Mouse (Mus musculus) heart, embryonic 14.5 days (tissue): ENCODE data around the gene Gm17416. TPM values are rescaled to one million over a fixed set of nuclear protein-coding genes. Genes with fewer than 3 reads are reported as not detected.

Source experiments
- ATAC-seq: fragments of 200-750 bp; cut with Nextera tagmentation; 2 replicates; pipeline ENCODE4 v1.8.0; 2017; ENCODE audit warnings: low read depth, moderate TSS enrichment; ENCODE audit not compliant: insufficient number of reproducible peaks, insufficient read depth, low FRiP score
- H3K27ac ChIP-seq, 2 experiments: fragments of 200-500 bp in 1 of 2; fragments of 300-500 bp in 1 of 2; sonication (generic) in 1 of 2; replicated peaks in 1 of 2; 2 replicates each; pipeline ENCODE4 v1.5.1; 2012 to 2014; ENCODE audit warnings: low read depth in 2 of 2, low read length in 2 of 2, control low read depth in 1 of 2, mild to moderate bottlenecking in 1 of 2, mixed read lengths in 1 of 2; ENCODE audit not compliant: control insufficient read depth in 1 of 2, insufficient read depth in 1 of 2
- H3K27me3 ChIP-seq: fragments of 300-500 bp; sonication (generic); 2 replicates; pipeline ENCODE4 v1.6.1; 2014; ENCODE audit warnings: mild to moderate bottlenecking, low read length, control low read depth; ENCODE audit not compliant: control insufficient read depth, insufficient read depth
- H3K36me3 ChIP-seq: fragments of 300-500 bp; sonication (generic); 2 replicates; pipeline ENCODE4 v1.6.1; 2014; ENCODE audit warnings: mild to moderate bottlenecking, control low read depth, low read length, mixed read lengths; ENCODE audit not compliant: control insufficient read depth, insufficient read depth
- H3K4me1 ChIP-seq, 2 experiments: fragments of 200-500 bp in 1 of 2; fragments of 300-500 bp in 1 of 2; sonication (generic) in 1 of 2; 2 replicates each; pipeline ENCODE4 v1.6.1; 2012 to 2014; ENCODE audit warnings: low read length in 2 of 2, control low read depth in 1 of 2, mixed read lengths in 1 of 2; ENCODE audit not compliant: control insufficient read depth in 2 of 2, insufficient read depth in 2 of 2
- H3K4me2 ChIP-seq: fragments of 300-500 bp; sonication (generic); 2 replicates; pipeline ENCODE4 v1.6.1; 2014; ENCODE audit warnings: mild to moderate bottlenecking, low read length
- H3K4me3 ChIP-seq, 2 experiments: fragments of 200-500 bp in 1 of 2; fragments of 300-500 bp in 1 of 2; sonication (generic) in 1 of 2; 2 replicates each; pipeline ENCODE4 v1.5.1; 2012 to 2014; ENCODE audit warnings: low read length in 2 of 2, mild to moderate bottlenecking in 2 of 2, control low read depth in 1 of 2, low read depth in 1 of 2, moderate library complexity in 1 of 2; ENCODE audit not compliant: control insufficient read depth in 1 of 2, insufficient read depth in 1 of 2
- H3K9ac ChIP-seq: fragments of 300-500 bp; sonication (generic); 2 replicates; pipeline ENCODE4 v1.6.1; 2014; ENCODE audit warnings: mild to moderate bottlenecking, low read length
- H3K9me3 ChIP-seq: fragments of 300-500 bp; sonication (generic); 2 replicates; pipeline ENCODE4 v1.6.1; 2016; ENCODE audit warnings: low read length, control low read depth; ENCODE audit not compliant: control insufficient read depth
- WGBS: fragments of 180-500 bp; shearing (Covaris S2); extraction: QIAGEN DNeasy Blood & Tissue Kit; methylation state at CpG from one replicate; pipeline ENCODE4 v1.1.7; 2014; 5-methylcytosine and 5-hydroxymethylcytosine counted together
- polyA plus RNA-seq: library from polyadenylated mRNA; unstranded; fragments of >200 nt; fragmentation: Nextera tagmentation; extraction: Ambion mirVana; gene quantifications from 2 replicates; pipeline ENCODE4 v1.2.1, GENCODE M21; 2014

The Gm17416 gene
- polyA plus RNA-seq, 1 experiment from 2014 or later = not detected

DNA sequence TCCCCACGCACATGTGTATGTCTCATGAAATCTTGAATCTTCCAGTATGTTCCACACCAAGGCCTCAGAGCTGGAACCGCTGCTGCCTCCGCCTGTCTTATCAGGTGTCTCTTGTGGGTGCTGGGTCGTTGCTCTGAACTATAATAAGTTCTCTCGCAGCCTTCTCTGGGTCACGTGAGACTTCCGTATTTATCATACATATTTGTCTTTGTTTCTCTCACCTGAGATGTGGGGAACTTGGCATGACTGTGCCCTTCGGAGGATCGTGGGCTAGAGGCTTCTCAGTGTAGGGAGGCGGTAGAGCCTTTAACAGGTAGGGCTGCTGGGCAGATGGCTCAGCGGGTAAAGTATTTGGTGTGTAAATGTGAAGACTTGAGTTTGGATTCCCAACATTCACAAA is 11.5 kb downstream of the Gm17416 start:
- Histone ChIP-seq H3K4me2 (no peak overlapping the region), H3K9me3 (no peaks in the 10 kb centered on the region), H3K36me3 (no peaks in the 10 kb centered on the region), H3K9ac (no peak overlapping the region), H3K27ac (no peak overlapping the region), H3K4me1 (peaks cover 10 to 11% of the 10 kb centered on the region in 2 experiments), H3K27me3 (no peaks in the 10 kb centered on the region), H3K4me3 (no peak overlapping the region)
- 58% methylated on average over 11 of the region's 11 CpGs for WGBS
- ATAC-seq = no peak

- no peak overlapping the region for H3K27ac ChIP-seq
- 74% methylated on average over 4 of the region's 4 CpGs for WGBS
- ATAC-seq = no peak
Measured at GRCm38 (mm10) chr2:152586926-152587560, 17.9 kb downstream of the Gm17416 start.

GRCm38 (mm10) chr2:152588450-152588849 is 19.3 kb downstream of the Gm17416 start:
- Histone ChIP-seq H3K27me3 (no peaks in the 10 kb centered on the region), H3K9me3 (no peaks in the 10 kb centered on the region), H3K36me3 (no peaks in the 10 kb centered on the region), H3K9ac (no peak overlapping the region), H3K4me2 (no peak overlapping the region), H3K27ac (no peak overlapping the region), H3K4me3 (no peak overlapping the region), H3K4me1 (peaks cover 0 to 4% of the 10 kb centered on the region in 2 experiments; a peak in 2 of 4 replicates)
- ATAC-seq = no peak
- 41% methylated on average over 2 of the region's 2 CpGs for WGBS

More at GRCm38 (mm10) chr2:152586926-152587560, 17.9 kb downstream of the Gm17416 start:
- H3K27me3 ChIP-seq = no peaks in the 10 kb centered on the region
- no peak overlapping the region for H3K4me3 ChIP-seq
- peaks cover 0 to 4% of the 10 kb centered on the region in 2 experiments; a peak in 2 of 4 replicates for H3K4me1 ChIP-seq
- H3K36me3 ChIP-seq = no peaks in the 10 kb centered on the region
- no peaks in the 10 kb centered on the region for H3K9me3 ChIP-seq
- H3K9ac ChIP-seq = no peak overlapping the region
- H3K4me2 ChIP-seq = no peak overlapping the region

DNA sequence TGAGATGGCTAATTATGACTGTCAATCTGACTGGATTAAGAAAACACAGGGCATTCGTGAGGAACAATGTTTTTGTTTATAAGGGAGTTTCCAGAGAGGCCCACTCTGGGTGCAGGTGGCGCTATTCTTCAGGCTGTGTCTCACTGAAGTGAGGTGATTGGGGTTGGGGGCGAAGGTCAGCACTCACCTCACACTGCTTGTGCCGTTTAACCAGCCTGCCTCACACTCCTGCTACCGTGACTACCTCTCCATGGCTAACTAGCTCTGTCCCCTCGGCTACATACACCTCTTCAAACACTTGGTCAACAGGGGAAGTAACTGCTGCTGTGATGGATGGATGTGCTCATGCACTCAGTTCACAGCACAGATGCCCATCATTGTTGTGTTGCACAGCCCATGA is 19.9 kb downstream of the Gm17416 start:
- Histone ChIP-seq H3K27me3 (no peaks in the 10 kb centered on the region), H3K4me3 (no peak overlapping the region), H3K9me3 (no peaks in the 10 kb centered on the region), H3K36me3 (no peaks in the 10 kb centered on the region), H3K27ac (no peak overlapping the region), H3K4me2 (no peak overlapping the region), H3K9ac (no peak overlapping the region), H3K4me1 (peaks cover 0 to 4% of the 10 kb centered on the region in 2 experiments; a peak in 2 of 4 replicates)
- WGBS = 49% methylated on average over 6 of the region's 6 CpGs
- ATAC-seq = no peak

DNA sequence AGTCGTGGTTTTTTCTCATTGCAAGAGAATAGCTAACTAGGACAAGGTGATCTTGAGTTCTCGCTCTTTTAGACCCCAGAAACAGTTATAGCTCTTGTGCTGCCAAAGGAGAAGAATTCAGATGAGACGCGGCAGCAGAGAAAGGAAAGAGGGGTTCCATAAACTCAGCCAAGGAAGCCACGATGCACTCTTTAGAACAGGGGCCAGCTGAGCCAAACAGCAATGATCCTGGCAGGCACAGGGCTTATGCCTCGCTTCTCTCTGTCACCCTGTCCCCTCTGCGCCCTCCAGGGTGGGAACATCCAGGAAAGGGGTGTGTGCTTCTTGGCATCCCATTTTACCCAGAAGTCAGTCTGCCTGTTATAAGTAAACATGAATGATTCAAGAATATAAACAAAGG is 30.2 kb downstream of the Gm17416 start, which contains the start of gene Defb45:
Defb45 (minus strand) TSS at position 101 of the 400 bp plus-strand sequence.
- 58% methylated on average over 7 of the region's 7 CpGs for WGBS
- Histone ChIP-seq H3K27ac (no peak within 1 kb of the TSS), H3K9me3 (no peaks in the 10 kb centered on the region), H3K9ac (no peak within 1 kb of the TSS), H3K27me3 (no peaks in the 10 kb centered on the region), H3K4me2 (no peak within 1 kb of the TSS), H3K36me3 (no peaks in the 10 kb centered on the region), H3K4me3 (no peak within 1 kb of the TSS), H3K4me1 (no peaks in the 10 kb centered on the region)
- ATAC-seq = no peak

GRCm38 (mm10) chr2:152600076-152600475 is 30.9 kb downstream of the Gm17416 start:
- H3K27me3 ChIP-seq = no peaks in the 10 kb centered on the region
- WGBS = 75% methylated on average over 6 of the region's 6 CpGs
- H3K36me3 ChIP-seq = no peaks in the 10 kb centered on the region
- no peak for ATAC-seq
- no peak overlapping the region for H3K4me3 ChIP-seq
- H3K9me3 ChIP-seq = no peaks in the 10 kb centered on the region
- no peak overlapping the region for H3K27ac ChIP-seq
- H3K4me1 ChIP-seq = no peaks in the 10 kb centered on the region
- H3K4me2 ChIP-seq = no peak overlapping the region
- H3K9ac ChIP-seq = no peak overlapping the region

DNA sequence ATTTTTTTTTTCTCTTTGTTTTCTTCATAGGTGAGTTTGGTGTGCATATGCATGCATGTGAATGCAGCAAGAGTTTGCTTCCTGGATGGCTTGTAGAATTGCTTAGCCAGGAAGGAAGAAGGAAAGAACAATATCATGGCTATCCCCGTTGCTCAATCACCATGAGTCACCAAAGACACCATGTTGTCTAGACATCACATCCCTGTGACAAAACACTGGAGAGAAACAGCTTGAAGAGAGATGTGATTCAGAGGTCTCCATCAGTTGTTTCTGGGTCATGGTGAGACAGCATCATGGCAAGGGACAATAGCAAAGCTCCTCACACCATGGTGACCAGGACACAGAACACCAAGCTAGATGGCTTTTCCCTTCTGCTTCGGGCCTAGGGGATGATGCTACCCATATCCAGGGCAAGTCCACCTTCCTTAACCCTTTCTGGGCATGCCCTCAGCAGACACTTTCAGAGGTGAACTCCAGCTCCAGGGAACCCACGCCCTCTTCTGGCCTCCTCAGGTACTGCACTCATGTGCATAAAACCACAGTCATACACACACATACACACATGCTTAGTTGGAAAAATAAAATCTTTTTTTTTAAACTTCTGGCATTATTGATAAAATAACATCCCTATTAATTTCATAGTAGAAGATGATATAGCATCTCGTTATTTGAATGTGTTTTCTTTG is 32.3 kb downstream of the Gm17416 start:
- H3K27ac ChIP-seq = no peak overlapping the region
- WGBS = 72% methylated on average over 4 of the region's 4 CpGs
- H3K4me2 ChIP-seq = no peak overlapping the region
- H3K9me3 ChIP-seq = no peaks in the 10 kb centered on the region
- no peak overlapping the region for H3K9ac ChIP-seq
- no peak for ATAC-seq
- no peaks in the 10 kb centered on the region for H3K36me3 ChIP-seq
- H3K4me3 ChIP-seq = no peak overlapping the region
- no peaks in the 10 kb centered on the region for H3K4me1 ChIP-seq
- H3K27me3 ChIP-seq = no peaks in the 10 kb centered on the region
